Mouse (Mus musculus) lung, postnatal 0 days (tissue): Measurements from ENCODE around the gene Cdc14a.

Experiments
- CTCF ChIP-seq: IDR thresholded peaks from 2 replicates; pipeline ENCODE4 v1.5.1; 2016; ENCODE audit warnings: antibody characterized with exemption, mild to moderate bottlenecking
- EP300 ChIP-seq: IDR thresholded peaks from 2 replicates; pipeline ENCODE4 v1.6.1; 2016; ENCODE audit warnings: antibody characterized with exemption, mild to moderate bottlenecking, control low read depth

DNA sequence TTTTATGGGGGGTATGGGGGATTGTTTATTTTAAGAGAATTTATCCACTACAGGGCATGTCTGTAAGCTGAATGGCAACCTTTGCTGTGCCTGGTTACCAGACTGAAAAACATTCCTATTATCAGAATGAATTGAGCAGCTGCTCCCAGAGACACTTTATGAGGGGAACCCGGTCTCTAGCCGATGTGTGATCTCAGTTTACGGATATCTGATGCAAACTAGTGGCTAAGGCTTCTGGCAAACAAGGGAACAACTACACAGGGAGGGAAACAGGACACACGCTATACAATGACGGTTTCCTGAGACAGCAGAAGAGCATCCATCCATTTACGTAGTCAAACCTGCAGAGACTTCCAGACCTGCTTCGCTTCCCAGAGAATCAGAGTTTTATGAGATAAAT is 25.9 kb downstream of the Cdc14a start:
- TF ChIP-seq CTCF (no peak), EP300 (no peak)
